Mouse (Mus musculus) kidney, embryonic 14.5 days (tissue): ENCODE measurements around the gene Lrg1. TPM values are rescaled to one million over a fixed set of nuclear protein-coding genes. Genes with fewer than 3 reads are reported as not detected.
A peak's percentile ranks its signal among the peaks of the same experiment; 100 is the strongest.

Experiments
- ATAC-seq: fragments of 200-750 bp; cut with Nextera tagmentation; 2 replicates; pipeline ENCODE4 v1.8.0; 2017; ENCODE audit warnings: moderate number of reproducible peaks, mild to moderate bottlenecking, moderate TSS enrichment, moderate library complexity; ENCODE audit not compliant: low FRiP score, low TSS enrichment
- H3K27ac ChIP-seq: fragments of 300-500 bp; sonication (generic); 2 replicates; pipeline ENCODE4 v1.5.1; 2014; ENCODE audit warnings: low read depth, mild to moderate bottlenecking, low read length, moderate library complexity, mixed read lengths
- H3K27me3 ChIP-seq: fragments of 300-500 bp; sonication (generic); 2 replicates; pipeline ENCODE4 v1.6.1; 2014; ENCODE audit warnings: mild to moderate bottlenecking, low read length; ENCODE audit not compliant: control insufficient read depth, insufficient read depth
- H3K36me3 ChIP-seq: fragments of 300-500 bp; sonication (generic); 2 replicates; pipeline ENCODE4 v1.6.1; 2014; ENCODE audit warnings: low read length, mixed read lengths; ENCODE audit not compliant: control insufficient read depth, insufficient read depth
- H3K4me1 ChIP-seq: fragments of 300-500 bp; sonication (generic); 2 replicates; pipeline ENCODE4 v1.6.1; 2014; ENCODE audit warnings: low read length, mixed read lengths; ENCODE audit not compliant: control insufficient read depth, insufficient read depth
- H3K4me2 ChIP-seq: fragments of 300-500 bp; sonication (generic); replicated peaks from 2 replicates; pipeline ENCODE4 v1.6.1; 2014; ENCODE audit warnings: low read depth, mild to moderate bottlenecking, low read length
- H3K4me3 ChIP-seq: fragments of 300-500 bp; sonication (generic); 2 replicates; pipeline ENCODE4 v1.5.1; 2014; ENCODE audit warnings: mild to moderate bottlenecking, low read length
- H3K9ac ChIP-seq: fragments of 300-500 bp; sonication (generic); 2 replicates; pipeline ENCODE4 v1.6.1; 2014; ENCODE audit warnings: low read depth, mild to moderate bottlenecking, low read length, moderate library complexity
- H3K9me3 ChIP-seq: fragments of 300-500 bp; sonication (generic); 2 replicates; pipeline ENCODE4 v1.6.1; 2016; ENCODE audit warnings: low read length; ENCODE audit not compliant: control insufficient read depth
- WGBS: fragments of 180-500 bp; shearing (Covaris S2); extraction: QIAGEN DNeasy Blood & Tissue Kit; methylation state at CpG from one replicate; pipeline ENCODE4 v1.1.7; 2014; 5-methylcytosine and 5-hydroxymethylcytosine counted together
- polyA plus RNA-seq: library from polyadenylated mRNA; unstranded; fragments of >200 nt; fragmentation: Nextera tagmentation; extraction: Ambion mirVana; gene quantifications from 2 replicates; pipeline ENCODE4 v1.2.1, GENCODE M21; 2014

Gene Lrg1
- polyA plus RNA-seq, 1 experiment from 2014 or later = not detected

GRCm38 (mm10) chr17:56153643-56154042, 31.8 kb upstream of the Lrg1 start:
- peaks cover 5% of the 10 kb centered on the region; the same call in 1 of the 2 replicates for H3K4me1 ChIP-seq
- peak; percentile 40; the same call in 1 of the 2 replicates for ATAC-seq
- H3K4me3 ChIP-seq = no peak overlapping the region
- H3K27me3 ChIP-seq = peaks cover 49% of the 10 kb centered on the region
- H3K4me2 ChIP-seq = no peak overlapping the region
- no peak overlapping the region for H3K9ac ChIP-seq
- no peak overlapping the region for H3K27ac ChIP-seq
- 25% methylated on average over 9 of the region's 9 CpGs for WGBS
- H3K9me3 ChIP-seq = no peaks in the 10 kb centered on the region
- H3K36me3 ChIP-seq = no peaks in the 10 kb centered on the region

GRCm38 (mm10) chr17:56149897-56150296, 28.1 kb upstream of the Lrg1 start:
- WGBS = 39% methylated on average over 2 of the region's 2 CpGs
- no peak for ATAC-seq

GRCm38 (mm10) chr17:56148790-56149618, 27.2 kb upstream of the Lrg1 start:
- Histone ChIP-seq H3K27ac (no peak overlapping the region), H3K9ac (no peak overlapping the region), H3K4me1 (peaks cover 5% of the 10 kb centered on the region; the same call in 1 of the 2 replicates), H3K27me3 (peaks cover 62% of the 10 kb centered on the region), H3K4me2 (peak overlapping the region; percentile 26), H3K4me3 (peak overlapping the region; percentile 19; the same call in 1 of the 2 replicates), H3K9me3 (no peaks in the 10 kb centered on the region), H3K36me3 (no peaks in the 10 kb centered on the region)
- ATAC-seq = peak; percentile 24; the same call in 1 of the 2 replicates
- 1% methylated on average over 29 of the region's 30 CpGs for WGBS

More at GRCm38 (mm10) chr17:56149897-56150296, 28.1 kb upstream of the Lrg1 start:
- H3K4me2 ChIP-seq = no peak overlapping the region
- H3K9ac ChIP-seq = no peak overlapping the region
- no peak overlapping the region for H3K4me3 ChIP-seq
- H3K27ac ChIP-seq = no peak overlapping the region
- no peaks in the 10 kb centered on the region for H3K36me3 ChIP-seq
- peaks cover 5% of the 10 kb centered on the region; the same call in 1 of the 2 replicates for H3K4me1 ChIP-seq
- H3K9me3 ChIP-seq = no peaks in the 10 kb centered on the region
- H3K27me3 ChIP-seq = peaks cover 63% of the 10 kb centered on the region

GRCm38 (mm10) chr17:56148280-56148679, 26.5 kb upstream of the Lrg1 start:
- no peaks in the 10 kb centered on the region for H3K36me3 ChIP-seq
- H3K4me2 ChIP-seq = peak overlapping the region; percentile 26
- ATAC-seq = no peak
- no peak overlapping the region for H3K9ac ChIP-seq
- H3K27me3 ChIP-seq = peaks cover 68% of the 10 kb centered on the region
- no peaks in the 10 kb centered on the region for H3K9me3 ChIP-seq
- no peaks in the 10 kb centered on the region for H3K4me1 ChIP-seq
- no peak overlapping the region for H3K27ac ChIP-seq
- peak overlapping the region; percentile 19 for H3K4me3 ChIP-seq
- 19% methylated on average over 9 of the region's 9 CpGs for WGBS

GRCm38 (mm10) chr17:56147420-56147819, 25.6 kb upstream of the Lrg1 start:
- Histone ChIP-seq H3K36me3 (no peaks in the 10 kb centered on the region), H3K9ac (no peak overlapping the region), H3K9me3 (no peaks in the 10 kb centered on the region), H3K4me1 (no peaks in the 10 kb centered on the region), H3K4me3 (no peak overlapping the region), H3K27me3 (peaks cover 72% of the 10 kb centered on the region), H3K4me2 (no peak overlapping the region), H3K27ac (no peak overlapping the region)
- no peak for ATAC-seq
- WGBS = 45% methylated on average over 12 of the region's 12 CpGs

- H3K4me3 ChIP-seq = no peak overlapping the region
- ATAC-seq = no peak
- H3K9me3 ChIP-seq = no peaks in the 10 kb centered on the region
- H3K27ac ChIP-seq = no peak overlapping the region
- peaks cover 9% of the 10 kb centered on the region; the same call in 1 of the 2 replicates for H3K4me1 ChIP-seq
- no peak overlapping the region for H3K9ac ChIP-seq
- no peak overlapping the region for H3K4me2 ChIP-seq
- no peaks in the 10 kb centered on the region for H3K36me3 ChIP-seq
- H3K27me3 ChIP-seq = peaks cover 73% of the 10 kb centered on the region
- WGBS = 8% methylated on average over 9 of the region's 9 CpGs
These were observed 24.3 kb upstream of the Lrg1 start for GRCm38 (mm10) chr17:56146131-56146530.

- H3K4me1 ChIP-seq = peaks cover 11% of the 10 kb centered on the region
- H3K27ac ChIP-seq = no peak overlapping the region
- H3K36me3 ChIP-seq = no peaks in the 10 kb centered on the region
- ATAC-seq = no peak
- WGBS = 74% methylated on average over 9 of the region's 9 CpGs
- H3K4me2 ChIP-seq = no peak overlapping the region
- peaks cover 72% of the 10 kb centered on the region for H3K27me3 ChIP-seq
- H3K4me3 ChIP-seq = no peak overlapping the region
- H3K9me3 ChIP-seq = no peaks in the 10 kb centered on the region
- no peak overlapping the region for H3K9ac ChIP-seq
These were observed 22.7 kb upstream of the Lrg1 start for GRCm38 (mm10) chr17:56144546-56144945.

- no peaks in the 10 kb centered on the region for H3K9me3 ChIP-seq
- H3K4me3 ChIP-seq = peak overlapping the region; percentile 33
- peak; percentile 30 for ATAC-seq
- H3K36me3 ChIP-seq = no peaks in the 10 kb centered on the region
- under 1% methylated on average over 34 of the region's 47 CpGs for WGBS
- no peak overlapping the region for H3K9ac ChIP-seq
- H3K27ac ChIP-seq = no peak overlapping the region
- H3K4me1 ChIP-seq = peaks cover 20% of the 10 kb centered on the region
- H3K27me3 ChIP-seq = peaks cover 63% of the 10 kb centered on the region
- H3K4me2 ChIP-seq = peak overlapping the region; percentile 67
These were observed 20.2 kb upstream of the Lrg1 start for GRCm38 (mm10) chr17:56141702-56142605.
